Mouse (Mus musculus) forebrain, embryonic 16.5 days (tissue): ENCODE results near the gene Lrriq3. TPM values are rescaled to one million over a fixed set of nuclear protein-coding genes. Genes with fewer than 3 reads are reported as not detected.

Experiments
- ATAC-seq: fragments of 200-750 bp; cut with Nextera tagmentation; 2 replicates; pipeline ENCODE4 v1.8.0; 2017; ENCODE audit warnings: mild to moderate bottlenecking, moderate library complexity
- H3K27ac ChIP-seq: fragments of 300-500 bp; sonication (generic); 2 replicates; pipeline ENCODE4 v1.5.1; 2014; ENCODE audit warnings: low read length, control low read depth
- H3K27me3 ChIP-seq: fragments of 300-500 bp; sonication (generic); replicated peaks from 2 replicates; pipeline ENCODE4 v1.6.1; 2014; ENCODE audit warnings: low read length; ENCODE audit not compliant: control insufficient read depth, insufficient read depth
- H3K36me3 ChIP-seq: fragments of 300-500 bp; sonication (generic); 2 replicates; pipeline ENCODE4 v1.6.1; 2014; ENCODE audit not compliant: control insufficient read depth, insufficient read depth
- H3K4me1 ChIP-seq: fragments of 300-500 bp; sonication (generic); replicated peaks from 2 replicates; pipeline ENCODE4 v1.6.1; 2014; ENCODE audit warnings: low read length; ENCODE audit not compliant: control insufficient read depth, insufficient read depth
- H3K4me2 ChIP-seq: fragments of 300-500 bp; sonication (generic); 2 replicates; pipeline ENCODE4 v1.6.1; 2014; ENCODE audit warnings: mild to moderate bottlenecking, low read length, control low read depth
- H3K4me3 ChIP-seq: fragments of 300-500 bp; sonication (generic); replicated peaks from 2 replicates; pipeline ENCODE4 v1.5.1; 2014; ENCODE audit warnings: mild to moderate bottlenecking, low read length, control low read depth
- H3K9ac ChIP-seq: fragments of 300-500 bp; sonication (generic); replicated peaks from 2 replicates; pipeline ENCODE4 v1.6.1; 2014; ENCODE audit warnings: low read depth, low read length, control low read depth
- H3K9me3 ChIP-seq: fragments of 300-500 bp; sonication (generic); 2 replicates; pipeline ENCODE4 v1.6.1; 2016; ENCODE audit warnings: low read length; ENCODE audit not compliant: control insufficient read depth
- WGBS: fragments of 180-500 bp; shearing (Covaris S2); extraction: QIAGEN DNeasy Blood & Tissue Kit; methylation state at CpG from one replicate; pipeline ENCODE4 v1.1.7; 2014; 5-methylcytosine and 5-hydroxymethylcytosine counted together
- polyA plus RNA-seq: library from polyadenylated mRNA; unstranded; fragments of >200 nt; fragmentation: Nextera tagmentation; extraction: Ambion mirVana; gene quantifications from 2 replicates; pipeline ENCODE4 v1.2.1, GENCODE M21; 2015

The Lrriq3 gene
- polyA plus RNA-seq, 1 experiment from 2014 or later = 1.0 TPM

DNA sequence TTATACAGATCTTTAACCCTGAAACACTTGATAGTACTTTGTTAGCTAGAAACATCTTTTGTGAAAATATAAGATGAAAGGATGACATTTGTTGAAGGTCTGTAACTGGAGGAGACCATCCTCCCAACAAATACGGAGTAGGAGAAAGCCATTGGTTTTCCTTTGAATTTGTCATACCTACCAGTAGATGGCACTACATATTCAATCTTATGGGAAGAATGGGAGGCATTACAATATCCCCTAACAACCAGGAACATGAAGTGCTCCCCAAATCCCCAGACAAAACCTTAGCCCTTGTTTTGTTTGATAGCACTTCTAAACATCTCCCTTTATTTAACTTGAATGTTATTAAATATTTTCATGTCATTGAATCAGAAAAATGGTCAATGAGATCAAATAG is 141.7 kb downstream of the Lrriq3 start:
- Histone ChIP-seq H3K27me3 (no peaks in the 10 kb centered on the region), H3K4me3 (no peak overlapping the region), H3K9ac (no peak overlapping the region), H3K36me3 (no peaks in the 10 kb centered on the region), H3K4me1 (no peaks in the 10 kb centered on the region), H3K4me2 (no peak overlapping the region), H3K9me3 (no peaks in the 10 kb centered on the region), H3K27ac (no peak overlapping the region)
- peak; percentile 86 for ATAC-seq
- 5% methylated on average over 1 of the region's 1 CpGs for WGBS

DNA sequence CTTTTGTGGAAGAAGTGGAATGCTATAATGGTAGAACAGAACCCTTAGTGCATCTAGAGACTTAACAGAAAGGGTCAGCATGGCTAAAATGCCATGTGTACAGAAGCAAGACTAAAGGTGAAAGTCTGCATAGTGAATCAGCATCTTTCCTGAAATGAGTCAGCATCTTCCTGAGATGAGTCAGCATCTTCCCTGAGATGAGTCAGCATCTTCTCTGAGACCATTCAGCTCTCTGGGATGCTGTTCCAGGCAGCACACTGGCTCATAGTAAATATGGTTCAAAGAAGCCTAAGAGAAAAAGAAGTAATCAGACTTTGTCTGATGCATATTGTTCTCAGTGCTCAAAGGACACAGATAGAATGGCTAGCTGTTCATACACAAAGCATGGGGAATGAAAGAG is 142.3 kb downstream of the Lrriq3 start:
- Histone ChIP-seq H3K9ac (no peak overlapping the region), H3K36me3 (no peaks in the 10 kb centered on the region), H3K4me1 (no peaks in the 10 kb centered on the region), H3K4me2 (no peak overlapping the region), H3K9me3 (no peaks in the 10 kb centered on the region), H3K27ac (no peak overlapping the region), H3K27me3 (no peaks in the 10 kb centered on the region), H3K4me3 (no peak overlapping the region)
- no peak for ATAC-seq

Other genes starting within 250 kb of the Lrriq3 start
- 0.11 and 0.22 TPM in 2 replicates for gene Tnni3k, start 38.0 kb upstream of the Lrriq3 start, polyA plus RNA-seq
- gene Fpgt, start within 50 bp of the Lrriq3 start, polyA plus RNA-seq = 25.6 and 28.5 TPM in 2 replicates